In the genomic region with DNA sequence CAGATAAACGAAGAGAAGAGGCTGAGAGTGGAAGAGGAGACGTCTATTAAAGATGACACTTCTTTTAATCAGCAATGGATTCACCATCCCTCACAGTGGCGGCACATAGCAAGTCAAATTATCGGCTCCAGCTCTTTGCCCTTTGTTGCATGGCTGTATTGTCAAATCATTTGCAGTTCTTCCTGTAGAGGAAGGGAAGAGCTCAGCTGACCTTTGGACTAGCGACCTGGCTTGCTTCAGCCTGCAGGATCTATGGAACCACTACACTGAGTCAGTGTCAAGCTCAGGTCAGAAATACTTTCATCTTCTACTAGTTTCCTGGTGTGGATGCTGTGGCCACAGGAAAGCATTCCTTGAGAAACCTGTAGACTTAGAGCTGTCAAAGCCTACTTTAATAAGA, we compare ENCODE assay signal across 22 mouse cellular contexts.
DNase-seq lines count a peak whose midpoint lies in the region; ATAC-seq and TF ChIP-seq lines count a peak whose summit lies in the region.
"Had no signal": no experiment of that assay in that cellular context is flagged by ENCODE, and none has a peak within 500 bp of the region (broad histone marks: within the 10 kb centered on the region; RNA-seq: fewer than 3 reads in every experiment).

No protein-coding gene starts in this region.

- H3K36me3 ChIP-seq in intestine, embryonic 16.5 days (ENCODE audit: control insufficient read depth, insufficient read depth, low read length): no peaks in the 10 kb centered on the region
- H3K36me3 ChIP-seq in intestine, embryonic 15.5 days: no peaks in the 10 kb centered on the region
- H3K36me3 ChIP-seq in intestine, postnatal 0 days (ENCODE audit: control insufficient read depth, insufficient read depth): no peaks in the 10 kb centered on the region
- H3K36me3 ChIP-seq in stomach, postnatal 0 days (ENCODE audit: control insufficient read depth, insufficient read depth, low read length): no peaks in the 10 kb centered on the region
- no peaks in the 10 kb centered on the region for H3K36me3 ChIP-seq in forebrain, embryonic 13.5 days (ENCODE audit: poor library complexity, severe bottlenecking)
- no peaks in the 10 kb centered on the region for H3K36me3 ChIP-seq in kidney, embryonic 14.5 days (ENCODE audit: control insufficient read depth, insufficient read depth, low read length)
- H3K36me3 ChIP-seq: embryonic facial prominence, embryonic 10.5 days; embryonic facial prominence, embryonic 12.5 days; G1E had no signal

- no peak overlapping the region for H3K27ac ChIP-seq in intestine, embryonic 16.5 days (ENCODE audit: low read length)
- H3K27ac ChIP-seq in intestine, embryonic 15.5 days: no peak overlapping the region
- H3K27ac ChIP-seq in intestine, postnatal 0 days (ENCODE audit: low read depth, low read length): peak overlapping the region; percentile 16
- no peak overlapping the region for H3K27ac ChIP-seq in stomach, postnatal 0 days (replicated peaks)
- H3K27ac ChIP-seq in forebrain, embryonic 13.5 days: no peak overlapping the region
- no peak overlapping the region for H3K27ac ChIP-seq in kidney, embryonic 14.5 days (ENCODE audit: low read depth, low read length)
- H3K27ac ChIP-seq: embryonic facial prominence, embryonic 10.5 days; embryonic facial prominence, embryonic 12.5 days had no signal

- TF ChIP-seq CTCF in intestine, postnatal 0 days (IDR thresholded peaks at IDR 0.05; ENCODE audit: low read depth): no peak
- TF ChIP-seq CTCF in stomach, postnatal 0 days (IDR thresholded peaks at IDR 0.05; ENCODE audit: low read depth): no peak

- no peak for DNase-seq in stomach, postnatal 0 days (ENCODE audit: low spot score)
- DNase-seq: adrenal gland, postnatal 14 days; B cell, adult 2 months; cerebellum, adult 11-12 months; cerebellum, adult 2 months; cerebellum, adult 9-10 months; cerebellum, postnatal 10 days; cerebellum, postnatal 25 days had no signal

- no peaks in the 10 kb centered on the region for H3K9me3 ChIP-seq in intestine, embryonic 16.5 days (ENCODE audit: control insufficient read depth, low read length)
- H3K9me3 ChIP-seq in intestine, embryonic 15.5 days: no peaks in the 10 kb centered on the region
- H3K9me3 ChIP-seq in intestine, postnatal 0 days (ENCODE audit: control insufficient read depth): no peaks in the 10 kb centered on the region
- no peaks in the 10 kb centered on the region for H3K9me3 ChIP-seq in stomach, postnatal 0 days (ENCODE audit: control insufficient read depth, low read length)
- no peaks in the 10 kb centered on the region for H3K9me3 ChIP-seq in forebrain, embryonic 13.5 days (replicated peaks)
- H3K9me3 ChIP-seq in kidney, embryonic 14.5 days (ENCODE audit: control insufficient read depth, low read length): no peaks in the 10 kb centered on the region
- H3K9me3 ChIP-seq: embryonic facial prominence, embryonic 10.5 days; embryonic facial prominence, embryonic 12.5 days; G1E had no signal

- no peak overlapping the region for H3K4me3 ChIP-seq in intestine, embryonic 16.5 days (ENCODE audit: low read length)
- H3K4me3 ChIP-seq in intestine, embryonic 15.5 days (replicated peaks): no peak overlapping the region
- no peak overlapping the region for H3K4me3 ChIP-seq in intestine, postnatal 0 days (ENCODE audit: low read depth, low read length)
- no peak overlapping the region for H3K4me3 ChIP-seq in stomach, postnatal 0 days (ENCODE audit: low read depth, low read length)
- H3K4me3 ChIP-seq in forebrain, embryonic 13.5 days: no peak overlapping the region
- no peak overlapping the region for H3K4me3 ChIP-seq in kidney, embryonic 14.5 days (ENCODE audit: low read length)
- H3K4me3 ChIP-seq: embryonic facial prominence, embryonic 10.5 days; embryonic facial prominence, embryonic 12.5 days had no signal

- H3K27me3 ChIP-seq in intestine, embryonic 16.5 days (replicated peaks; ENCODE audit: control insufficient read depth, insufficient read depth, low read length): no peaks in the 10 kb centered on the region
- H3K27me3 ChIP-seq in intestine, embryonic 15.5 days (replicated peaks): no peaks in the 10 kb centered on the region
- no peaks in the 10 kb centered on the region for H3K27me3 ChIP-seq in intestine, postnatal 0 days (replicated peaks; ENCODE audit: control insufficient read depth, insufficient read depth, low read length)
- no peaks in the 10 kb centered on the region for H3K27me3 ChIP-seq in stomach, postnatal 0 days (ENCODE audit: control insufficient read depth, insufficient read depth, low read length)
- H3K27me3 ChIP-seq in forebrain, embryonic 13.5 days: no peaks in the 10 kb centered on the region
- no peaks in the 10 kb centered on the region for H3K27me3 ChIP-seq in kidney, embryonic 14.5 days (ENCODE audit: control insufficient read depth, insufficient read depth, low read length)
- H3K27me3 ChIP-seq: CH12.LX; embryonic facial prominence, embryonic 12.5 days; Patski had no signal

- ATAC-seq in intestine, embryonic 16.5 days: peak; percentile 50; the same call in 1 of the 2 replicates
- no peak for ATAC-seq in intestine, embryonic 15.5 days
- ATAC-seq in intestine, postnatal 0 days: peak; percentile 86
- ATAC-seq in stomach, postnatal 0 days (ENCODE audit: low FRiP score, low TSS enrichment): peak; percentile 59; the same call in 1 of the 2 replicates
- ATAC-seq in forebrain, embryonic 13.5 days: no peak
- ATAC-seq in kidney, embryonic 14.5 days (ENCODE audit: low FRiP score, low TSS enrichment): no peak
- ATAC-seq: activated CD4-positive, CD25-positive, alpha-beta regulatory T cell, adult 4 months; CD4-positive, CD25-positive, alpha-beta regulatory T cell, adult 4 months; forebrain, embryonic 14.5 days; forebrain, embryonic 16.5 days; Patski had no signal

- no peaks in the 10 kb centered on the region; the same call in 1 of the 2 replicates for H3K4me1 ChIP-seq in intestine, embryonic 16.5 days (ENCODE audit: control insufficient read depth, insufficient read depth, low read length)
- 0 out of 2 replicates have a peak, but pooled peaks cover 3% of the 10 kb centered on the region for H3K4me1 ChIP-seq in intestine, embryonic 15.5 days (replicated peaks)
- peaks cover 6% of the 10 kb centered on the region; the same call in 1 of the 2 replicates for H3K4me1 ChIP-seq in intestine, postnatal 0 days (replicated peaks; ENCODE audit: control insufficient read depth, insufficient read depth, low read length)
- no peaks in the 10 kb centered on the region for H3K4me1 ChIP-seq in stomach, postnatal 0 days (replicated peaks; ENCODE audit: control insufficient read depth, insufficient read depth)
- no peaks in the 10 kb centered on the region for H3K4me1 ChIP-seq in forebrain, embryonic 13.5 days
- no peaks in the 10 kb centered on the region for H3K4me1 ChIP-seq in kidney, embryonic 14.5 days (ENCODE audit: control insufficient read depth, insufficient read depth, low read length)
- H3K4me1 ChIP-seq: embryonic facial prominence, embryonic 10.5 days; embryonic facial prominence, embryonic 12.5 days had no signal

- no peak for TF ChIP-seq EP300 in stomach, postnatal 0 days (optimal IDR thresholded peaks at IDR 0.05)

- no peak overlapping the region for H3K4me2 ChIP-seq in intestine, embryonic 16.5 days (ENCODE audit: low read depth, low read length)
- no peak overlapping the region for H3K4me2 ChIP-seq in intestine, embryonic 15.5 days (replicated peaks)
- H3K4me2 ChIP-seq in intestine, postnatal 0 days (replicated peaks; ENCODE audit: low read depth): no peak overlapping the region
- no peak overlapping the region for H3K4me2 ChIP-seq in stomach, postnatal 0 days (replicated peaks; ENCODE audit: low read depth)
- H3K4me2 ChIP-seq in forebrain, embryonic 13.5 days: no peak overlapping the region
- no peak overlapping the region for H3K4me2 ChIP-seq in kidney, embryonic 14.5 days (replicated peaks; ENCODE audit: low read depth, low read length)
- H3K4me2 ChIP-seq: embryonic facial prominence, embryonic 12.5 days had no signal

- no peak overlapping the region for H3K9ac ChIP-seq in intestine, embryonic 16.5 days (ENCODE audit: low read depth, low read length)
- no peak overlapping the region for H3K9ac ChIP-seq in intestine, embryonic 15.5 days
- no peak overlapping the region for H3K9ac ChIP-seq in intestine, postnatal 0 days (ENCODE audit: low read depth, low read length)
- H3K9ac ChIP-seq in stomach, postnatal 0 days (ENCODE audit: low read length): no peak overlapping the region
- H3K9ac ChIP-seq in forebrain, embryonic 13.5 days: no peak overlapping the region
- H3K9ac ChIP-seq in kidney, embryonic 14.5 days (ENCODE audit: low read depth, low read length): no peak overlapping the region
- H3K9ac ChIP-seq: embryonic facial prominence, embryonic 12.5 days had no signal

- WGBS in intestine, embryonic 16.5 days: 77% methylated on average over 5 of the region's 5 CpGs
- WGBS in intestine, embryonic 15.5 days: 73% methylated on average over 5 of the region's 5 CpGs
- 54% methylated on average over 5 of the region's 5 CpGs for WGBS in intestine, postnatal 0 days
- 82% methylated on average over 5 of the region's 5 CpGs for WGBS in stomach, postnatal 0 days
- 82% methylated on average over 5 of the region's 5 CpGs for WGBS in forebrain, embryonic 13.5 days
- WGBS in kidney, embryonic 14.5 days: 84% methylated on average over 5 of the region's 5 CpGs

Comparison
In these comparisons a context has a peak if more than half of its experiments do, and no peak if none do; other contexts are left out.
1. ATAC-seq: peak in intestine, embryonic 16.5 days (single experiment), intestine, postnatal 0 days (single experiment) and stomach, postnatal 0 days (single experiment); none in intestine, embryonic 15.5 days (single experiment), forebrain, embryonic 13.5 days (single experiment) and kidney, embryonic 14.5 days (single experiment).